ENCODE assay signal across 15 mouse cellular contexts in genomic region chr12:59969948-59970347, GRCm38 (mm10).
A peak's percentile ranks its signal among the peaks of the same experiment; 100 is the strongest.
DNase-seq lines count a peak whose midpoint lies in the region; ATAC-seq and TF ChIP-seq lines count a peak whose summit lies in the region.
"Had no signal": no experiment of that assay in that cellular context is flagged by ENCODE, and none has a peak within 500 bp of the region (broad histone marks: within the 10 kb centered on the region; RNA-seq: fewer than 3 reads in every experiment).

No protein-coding gene starts in this region.

- no peak overlapping the region for H3K4me3 ChIP-seq in heart, embryonic 12.5 days
- no peak overlapping the region for H3K4me3 ChIP-seq in embryonic fibroblast, embryonic 13.5 days (ENCODE audit: insufficient read depth, low read length)
- H3K4me3 ChIP-seq in forebrain, embryonic 13.5 days = no peak overlapping the region
- H3K4me3 ChIP-seq: forebrain, embryonic 15.5 days; midbrain, embryonic 12.5 days had no signal

- DNase-seq in adrenal gland, adult 2 months = peak; percentile 2
- DNase-seq in adrenal gland, adult 8-10 months = no peak
- peak; percentile 34 to 42 for DNase-seq in heart, adult 18-20 months
- DNase-seq in lung, postnatal 10 days = peak; percentile 31
- DNase-seq in testis, postnatal 10 days (ENCODE audit: low spot score) = no peak
- DNase-seq: cerebellum, postnatal 10 days; kidney, postnatal 25 days; right cerebral cortex, postnatal 4 days; thymus, postnatal 14 days had no signal

- TF ChIP-seq CTCF in embryonic fibroblast, embryonic 13.5 days (IDR thresholded peaks at IDR 0.05; ENCODE audit: borderline replicate concordance, insufficient read depth, low read length) = no peak

- no peak for TF ChIP-seq POLR2A in embryonic fibroblast, embryonic 13.5 days (IDR thresholded peaks at IDR 0.05; ENCODE audit: low read depth, low read length)

- WGBS in heart, embryonic 12.5 days = 60% methylated on average over 2 of the region's 2 CpGs
- 75% methylated on average over 2 of the region's 2 CpGs for WGBS in forebrain, embryonic 13.5 days

- H3K4me1 ChIP-seq in heart, embryonic 12.5 days (replicated peaks) = 0 out of 2 replicates have a peak, but pooled peaks cover 2% of the 10 kb centered on the region
- H3K4me1 ChIP-seq in embryonic fibroblast, embryonic 13.5 days (ENCODE audit: control insufficient read depth, insufficient read depth, low read length) = no peaks in the 10 kb centered on the region
- H3K4me1 ChIP-seq in forebrain, embryonic 13.5 days = no peaks in the 10 kb centered on the region
- H3K4me1 ChIP-seq: forebrain, embryonic 15.5 days; midbrain, embryonic 12.5 days had no signal

- no peak overlapping the region for H3K9ac ChIP-seq in heart, embryonic 12.5 days
- H3K9ac ChIP-seq in forebrain, embryonic 13.5 days = no peak overlapping the region
- H3K9ac ChIP-seq: forebrain, embryonic 15.5 days; midbrain, embryonic 12.5 days had no signal

- no peaks in the 10 kb centered on the region for H3K27me3 ChIP-seq in heart, embryonic 12.5 days (replicated peaks)
- H3K27me3 ChIP-seq in forebrain, embryonic 13.5 days = no peaks in the 10 kb centered on the region
- H3K27me3 ChIP-seq: forebrain, embryonic 15.5 days; midbrain, embryonic 12.5 days had no signal

- H3K36me3 ChIP-seq in heart, embryonic 12.5 days = no peaks in the 10 kb centered on the region
- no peaks in the 10 kb centered on the region for H3K36me3 ChIP-seq in forebrain, embryonic 13.5 days (ENCODE audit: poor library complexity, severe bottlenecking)
- H3K36me3 ChIP-seq: forebrain, embryonic 15.5 days; midbrain, embryonic 12.5 days had no signal

- no peak overlapping the region for H3K4me2 ChIP-seq in heart, embryonic 12.5 days
- no peak overlapping the region for H3K4me2 ChIP-seq in forebrain, embryonic 13.5 days
- H3K4me2 ChIP-seq: forebrain, embryonic 15.5 days; midbrain, embryonic 12.5 days had no signal

- ATAC-seq in heart, embryonic 12.5 days (ENCODE audit: insufficient number of reproducible peaks, low FRiP score) = no peak
- no peak for ATAC-seq in forebrain, embryonic 13.5 days
- ATAC-seq: forebrain, embryonic 15.5 days; intestine, embryonic 16.5 days had no signal

- H3K27ac ChIP-seq in heart, embryonic 12.5 days (ENCODE audit: poor library complexity, severe bottlenecking) = no peak overlapping the region
- H3K27ac ChIP-seq in embryonic fibroblast, embryonic 13.5 days (ENCODE audit: insufficient read depth, low read length) = peak overlapping the region; percentile 82
- no peak overlapping the region for H3K27ac ChIP-seq in forebrain, embryonic 13.5 days
- H3K27ac ChIP-seq: forebrain, embryonic 15.5 days; midbrain, embryonic 12.5 days had no signal

- H3K9me3 ChIP-seq in heart, embryonic 12.5 days (replicated peaks) = no peaks in the 10 kb centered on the region
- H3K9me3 ChIP-seq in forebrain, embryonic 13.5 days (replicated peaks) = no peaks in the 10 kb centered on the region
- H3K9me3 ChIP-seq: forebrain, embryonic 15.5 days; midbrain, embryonic 12.5 days had no signal

Comparison
In these comparisons a context has a peak if more than half of its experiments do, and no peak if none do; other contexts are left out.
1. DNase-seq: peak in adrenal gland, adult 2 months (single experiment), heart, adult 18-20 months (2 of 2) and lung, postnatal 10 days (single experiment); none in adrenal gland, adult 8-10 months (single experiment) and testis, postnatal 10 days (single experiment).